Mouse (Mus musculus) adrenal gland, postnatal 10 days (tissue): ENCODE measurements around the gene Hist1h2bp. TPM values are rescaled to one million over a fixed set of nuclear protein-coding genes. Genes with fewer than 3 reads are reported as not detected.
"Not testable (repeated sequence)": the region's sequence is repeated elsewhere in the genome, so short reads cannot be mapped to it uniquely, and the experiment has no call there.

Experiments
- DNase-seq: peaks from one replicate; pipeline ENCODE4 v3.0.0; 2021; ENCODE audit warnings: mixed read lengths
- total RNA-seq, 2 experiments: library from RNA; stranded (reverse); gene quantifications; 2 replicates each; pipeline ENCODE4 v1.2.3; 2021

The Hist1h2bp gene
- total RNA-seq, 2 experiments from 2014 or later, result 111 to 134 TPM

- DNase-seq, result peak; percentile 63
Measured at GRCm38 (mm10) chr13:21783255-21783617, 4.0 kb upstream of the Hist1h2bp start, which contains the start of gene Hist1h3i. TSS of gene Hist1h3i (minus strand) at chr13:21783370.

GRCm38 (mm10) chr13:21783734-21784161 is 3.5 kb upstream of the Hist1h2bp start:
- peak; percentile 42 for DNase-seq

- no peak for DNase-seq
Measured at GRCm38 (mm10) chr13:21784311-21784710, 3.0 kb upstream of the Hist1h2bp start.

- DNase-seq, result no peak
Measured at GRCm38 (mm10) chr13:21786189-21786898, 917 bp upstream of the Hist1h2bp start.

- no peak for DNase-seq
Measured at GRCm38 (mm10) chr13:21787760-21788593, 716 bp downstream of the Hist1h2bp start.

GRCm38 (mm10) chr13:21789925-21790324 is 2.7 kb downstream of the Hist1h2bp start:
- DNase-seq, result no peak

GRCm38 (mm10) chr13:21790601-21791283 is 3.5 kb downstream of the Hist1h2bp start:
- DNase-seq, result peak; percentile 36

- DNase-seq, result no peak
Measured at GRCm38 (mm10) chr13:21795584-21795983, 8.3 kb downstream of the Hist1h2bp start.

GRCm38 (mm10) chr13:21797163-21797562 is 9.9 kb downstream of the Hist1h2bp start:
- DNase-seq, result not testable (repeated sequence)

- not testable (repeated sequence) for DNase-seq
Measured at GRCm38 (mm10) chr13:21803058-21803457, 15.8 kb downstream of the Hist1h2bp start.

GRCm38 (mm10) chr13:21810073-21810472 is 22.8 kb downstream of the Hist1h2bp start, which contains the start of the genes Hist1h2bq and Hist1h2ao:
TSS of gene Hist1h2bq (minus strand) at chr13:21810197.
TSS of gene Hist1h2ao (plus strand) at chr13:21810465.
- not testable (repeated sequence) for DNase-seq

- not testable (repeated sequence) for DNase-seq
Measured at GRCm38 (mm10) chr13:21811074-21811473, 23.8 kb downstream of the Hist1h2bp start.

- peak; percentile 61 for DNase-seq
Measured at GRCm38 (mm10) chr13:21811539-21811938, 24.3 kb downstream of the Hist1h2bp start, which contains the start of gene Hist1h4m. TSS of gene Hist1h4m (plus strand) at chr13:21811746.

GRCm38 (mm10) chr13:21812092-21812491 is 24.8 kb downstream of the Hist1h2bp start:
- DNase-seq, result not testable (repeated sequence)

- DNase-seq, result not testable (repeated sequence)
Measured at GRCm38 (mm10) chr13:21820082-21820890, 33.0 kb downstream of the Hist1h2bp start.

- DNase-seq, result no peak
Measured at GRCm38 (mm10) chr13:21828511-21828910, 41.2 kb downstream of the Hist1h2bp start.

GRCm38 (mm10) chr13:21830344-21830743 is 43.1 kb downstream of the Hist1h2bp start:
- no peak for DNase-seq

- DNase-seq, result peak; percentile 35
Measured at GRCm38 (mm10) chr13:21831418-21832394, 44.4 kb downstream of the Hist1h2bp start, which contains the start of gene Hist1h4n. TSS of gene Hist1h4n (minus strand) at chr13:21832196.

- not testable (repeated sequence) for DNase-seq
Measured at GRCm38 (mm10) chr13:21833461-21833860, 46.2 kb downstream of the Hist1h2bp start, which contains the start of the genes Hist1h2ap and Hist1h2br. TSS of gene Hist1h2ap (minus strand) at chr13:21833507. TSS of gene Hist1h2br (plus strand) at chr13:21833743.
